Mouse (Mus musculus): ENCODE data around the gene Ralgps1. TPM values are rescaled to one million over a fixed set of nuclear protein-coding genes. Genes with fewer than 3 reads are reported as not detected.

The Ralgps1 gene
- polyA plus RNA-seq, 1 experiment from 2014 or later: 5.2 TPM

GRCm38 (mm10) chr2:33188925-33189670 is 182.2 kb downstream of the Ralgps1 start:
- Histone ChIP-seq H3K4me3 (ENCODE audit: low read length) (no peak overlapping the region), H3K9me3 (ENCODE audit: control insufficient read depth, low read length) (no peaks in the 10 kb centered on the region), H3K27ac (ENCODE audit: low read length) (no peak overlapping the region), H3K4me2 (ENCODE audit: low read depth, low read length) (no peak overlapping the region), H3K9ac (ENCODE audit: low read length) (no peak overlapping the region), H3K4me1 (replicated peaks; ENCODE audit: control insufficient read depth, insufficient read depth, low read length) (no peaks in the 10 kb centered on the region), H3K27me3 (ENCODE audit: control insufficient read depth, insufficient read depth, low read depth, low read length) (no peaks in the 10 kb centered on the region), H3K36me3 (ENCODE audit: control insufficient read depth, insufficient read depth, low read length) (no peaks in the 10 kb centered on the region)
- no peak for ATAC-seq (ENCODE audit: low read depth)
- 92% methylated on average over 6 of the region's 6 CpGs for WGBS

GRCm38 (mm10) chr2:33187874-33188273 is 183.4 kb downstream of the Ralgps1 start:
- Histone ChIP-seq H3K36me3 (ENCODE audit: control insufficient read depth, insufficient read depth, low read length) (no peaks in the 10 kb centered on the region), H3K4me2 (ENCODE audit: low read depth, low read length) (no peak overlapping the region), H3K27me3 (ENCODE audit: control insufficient read depth, insufficient read depth, low read depth, low read length) (no peaks in the 10 kb centered on the region), H3K9ac (ENCODE audit: low read length) (no peak overlapping the region), H3K4me3 (ENCODE audit: low read length) (no peak overlapping the region), H3K4me1 (replicated peaks; ENCODE audit: control insufficient read depth, insufficient read depth, low read length) (no peaks in the 10 kb centered on the region), H3K27ac (ENCODE audit: low read length) (no peak overlapping the region), H3K9me3 (ENCODE audit: control insufficient read depth, low read length) (no peaks in the 10 kb centered on the region)
- 64% methylated on average over 2 of the region's 2 CpGs for WGBS
- ATAC-seq (ENCODE audit: low read depth): no peak

GRCm38 (mm10) chr2:33186505-33186904 is 184.8 kb downstream of the Ralgps1 start:
- no peak for ATAC-seq (ENCODE audit: low read depth)
- Histone ChIP-seq H3K4me1 (replicated peaks; ENCODE audit: control insufficient read depth, insufficient read depth, low read length) (no peaks in the 10 kb centered on the region), H3K9ac (ENCODE audit: low read length) (no peak overlapping the region), H3K36me3 (ENCODE audit: control insufficient read depth, insufficient read depth, low read length) (no peaks in the 10 kb centered on the region), H3K9me3 (ENCODE audit: control insufficient read depth, low read length) (no peaks in the 10 kb centered on the region), H3K4me2 (ENCODE audit: low read depth, low read length) (no peak overlapping the region), H3K27ac (ENCODE audit: low read length) (no peak overlapping the region), H3K27me3 (ENCODE audit: control insufficient read depth, insufficient read depth, low read depth, low read length) (no peaks in the 10 kb centered on the region), H3K4me3 (ENCODE audit: low read length) (no peak overlapping the region)
- 62% methylated on average over 7 of the region's 7 CpGs for WGBS

GRCm38 (mm10) chr2:33185258-33185657 is 186.0 kb downstream of the Ralgps1 start:
- Histone ChIP-seq H3K4me1 (replicated peaks; ENCODE audit: control insufficient read depth, insufficient read depth, low read length) (no peaks in the 10 kb centered on the region), H3K4me3 (ENCODE audit: low read length) (no peak overlapping the region), H3K27ac (ENCODE audit: low read length) (no peak overlapping the region), H3K36me3 (ENCODE audit: control insufficient read depth, insufficient read depth, low read length) (no peaks in the 10 kb centered on the region), H3K9me3 (ENCODE audit: control insufficient read depth, low read length) (no peaks in the 10 kb centered on the region), H3K4me2 (ENCODE audit: low read depth, low read length) (no peak overlapping the region), H3K9ac (ENCODE audit: low read length) (no peak overlapping the region), H3K27me3 (ENCODE audit: control insufficient read depth, insufficient read depth, low read depth, low read length) (no peaks in the 10 kb centered on the region)
- ATAC-seq (ENCODE audit: low read depth): no peak
- WGBS: 67% methylated on average over 7 of the region's 7 CpGs

GRCm38 (mm10) chr2:33184641-33185040 is 186.6 kb downstream of the Ralgps1 start:
- no peaks in the 10 kb centered on the region for H3K9me3 ChIP-seq (ENCODE audit: control insufficient read depth, low read length)
- H3K4me1 ChIP-seq (replicated peaks; ENCODE audit: control insufficient read depth, insufficient read depth, low read length): peaks cover 3% of the 10 kb centered on the region; the same call in 1 of the 2 replicates
- H3K27me3 ChIP-seq (ENCODE audit: control insufficient read depth, insufficient read depth, low read depth, low read length): no peaks in the 10 kb centered on the region
- no peak overlapping the region for H3K4me3 ChIP-seq (ENCODE audit: low read length)
- no peak overlapping the region for H3K4me2 ChIP-seq (ENCODE audit: low read depth, low read length)
- H3K9ac ChIP-seq (ENCODE audit: low read length): no peak overlapping the region
- ATAC-seq (ENCODE audit: low read depth): no peak
- H3K27ac ChIP-seq (ENCODE audit: low read length): no peak overlapping the region
- H3K36me3 ChIP-seq (ENCODE audit: control insufficient read depth, insufficient read depth, low read length): no peaks in the 10 kb centered on the region
- WGBS: 59% methylated on average over 10 of the region's 10 CpGs

GRCm38 (mm10) chr2:33183321-33183720 is 188.0 kb downstream of the Ralgps1 start:
- no peaks in the 10 kb centered on the region for H3K9me3 ChIP-seq (ENCODE audit: control insufficient read depth, low read length)
- WGBS: 93% methylated on average over 7 of the region's 7 CpGs

GRCm38 (mm10) chr2:33179930-33180630 is 191.2 kb downstream of the Ralgps1 start:
- Histone ChIP-seq H3K27me3 (ENCODE audit: control insufficient read depth, insufficient read depth, low read depth, low read length) (no peaks in the 10 kb centered on the region), H3K9me3 (ENCODE audit: control insufficient read depth, low read length) (no peaks in the 10 kb centered on the region), H3K4me3 (ENCODE audit: low read length) (no peak overlapping the region), H3K4me2 (ENCODE audit: low read depth, low read length) (no peak overlapping the region), H3K36me3 (ENCODE audit: control insufficient read depth, insufficient read depth, low read length) (no peaks in the 10 kb centered on the region), H3K27ac (ENCODE audit: low read length) (no peak overlapping the region), H3K9ac (ENCODE audit: low read length) (no peak overlapping the region), H3K4me1 (replicated peaks; ENCODE audit: control insufficient read depth, insufficient read depth, low read length) (peaks cover 9% of the 10 kb centered on the region; the same call in 1 of the 2 replicates)
- ATAC-seq (ENCODE audit: low read depth): peak; percentile 57
- WGBS: 54% methylated on average over 16 of the region's 16 CpGs

More at GRCm38 (mm10) chr2:33183321-33183720, 188.0 kb downstream of the Ralgps1 start:
- no peak overlapping the region for H3K27ac ChIP-seq (ENCODE audit: low read length)
- peaks cover 6% of the 10 kb centered on the region; the same call in 1 of the 2 replicates for H3K4me1 ChIP-seq (replicated peaks; ENCODE audit: control insufficient read depth, insufficient read depth, low read length)
- no peaks in the 10 kb centered on the region for H3K36me3 ChIP-seq (ENCODE audit: control insufficient read depth, insufficient read depth, low read length)
- no peaks in the 10 kb centered on the region for H3K27me3 ChIP-seq (ENCODE audit: control insufficient read depth, insufficient read depth, low read depth, low read length)
- no peak for ATAC-seq (ENCODE audit: low read depth)
- H3K4me2 ChIP-seq (ENCODE audit: low read depth, low read length): no peak overlapping the region
- H3K9ac ChIP-seq (ENCODE audit: low read length): no peak overlapping the region
- no peak overlapping the region for H3K4me3 ChIP-seq (ENCODE audit: low read length)

GRCm38 (mm10) chr2:33179171-33179929 is 191.9 kb downstream of the Ralgps1 start:
- 81% methylated on average over 14 of the region's 14 CpGs for WGBS

More at GRCm38 (mm10) chr2:33179171-33179929, 191.9 kb downstream of the Ralgps1 start:
- Histone ChIP-seq H3K9ac (ENCODE audit: low read length) (no peak overlapping the region), H3K27me3 (ENCODE audit: control insufficient read depth, insufficient read depth, low read depth, low read length) (no peaks in the 10 kb centered on the region), H3K9me3 (ENCODE audit: control insufficient read depth, low read length) (no peaks in the 10 kb centered on the region), H3K36me3 (ENCODE audit: control insufficient read depth, insufficient read depth, low read length) (no peaks in the 10 kb centered on the region), H3K27ac (ENCODE audit: low read length) (no peak overlapping the region), H3K4me1 (replicated peaks; ENCODE audit: control insufficient read depth, insufficient read depth, low read length) (peaks cover 9% of the 10 kb centered on the region; the same call in 1 of the 2 replicates), H3K4me2 (ENCODE audit: low read depth, low read length) (no peak overlapping the region), H3K4me3 (ENCODE audit: low read length) (no peak overlapping the region)
- ATAC-seq (ENCODE audit: low read depth): no peak
